8 mouse cellular contexts compared by ENCODE assay signal in genomic region chr9:89973856-89974255, GRCm38 (mm10).
DNase-seq lines count a peak whose midpoint lies in the region; ATAC-seq lines count a peak whose summit lies in the region.
"Had no signal": no experiment of that assay in that cellular context is flagged by ENCODE, and none has a peak within 500 bp of the region (broad histone marks: within the 10 kb centered on the region; RNA-seq: fewer than 3 reads in every experiment).

No protein-coding gene starts in this region.

- no peaks in the 10 kb centered on the region for H3K36me3 ChIP-seq in kidney, embryonic 15.5 days
- no peaks in the 10 kb centered on the region for H3K36me3 ChIP-seq in hindbrain, embryonic 16.5 days (ENCODE audit: control insufficient read depth, insufficient read depth, low read length)
- H3K36me3 ChIP-seq: embryonic facial prominence, embryonic 12.5 days had no signal

- H3K4me2 ChIP-seq in kidney, embryonic 15.5 days, result no peak overlapping the region
- no peak overlapping the region for H3K4me2 ChIP-seq in hindbrain, embryonic 16.5 days (ENCODE audit: low read length)
- H3K4me2 ChIP-seq: embryonic facial prominence, embryonic 12.5 days had no signal

- H3K27ac ChIP-seq in kidney, embryonic 15.5 days, result no peak overlapping the region
- H3K27ac ChIP-seq in hindbrain, embryonic 16.5 days (ENCODE audit: low read depth, low read length), result peak overlapping the region; percentile 21; the same call in 1 of the 2 replicates
- H3K27ac ChIP-seq: embryonic facial prominence, embryonic 12.5 days had no signal

- 26% methylated on average over 5 of the region's 5 CpGs for WGBS in kidney, embryonic 15.5 days
- 32% methylated on average over 5 of the region's 5 CpGs for WGBS in hindbrain, embryonic 16.5 days

- no peak for ATAC-seq in kidney, embryonic 15.5 days (replicated peaks; ENCODE audit: low FRiP score)
- ATAC-seq in hindbrain, embryonic 16.5 days, result peak; percentile 44

- no peak overlapping the region for H3K9ac ChIP-seq in kidney, embryonic 15.5 days
- H3K9ac ChIP-seq in hindbrain, embryonic 16.5 days (ENCODE audit: low read depth, low read length), result no peak overlapping the region
- H3K9ac ChIP-seq: embryonic facial prominence, embryonic 12.5 days had no signal

- no peak overlapping the region for H3K4me3 ChIP-seq in kidney, embryonic 15.5 days (replicated peaks)
- H3K4me3 ChIP-seq in hindbrain, embryonic 16.5 days (ENCODE audit: low read length), result no peak overlapping the region
- H3K4me3 ChIP-seq: embryonic facial prominence, embryonic 12.5 days had no signal

- no peaks in the 10 kb centered on the region for H3K9me3 ChIP-seq in kidney, embryonic 15.5 days (replicated peaks)
- no peaks in the 10 kb centered on the region for H3K9me3 ChIP-seq in hindbrain, embryonic 16.5 days (ENCODE audit: control insufficient read depth, low read length)
- H3K9me3 ChIP-seq: embryonic facial prominence, embryonic 12.5 days had no signal

- no peaks in the 10 kb centered on the region for H3K27me3 ChIP-seq in kidney, embryonic 15.5 days
- no peaks in the 10 kb centered on the region for H3K27me3 ChIP-seq in hindbrain, embryonic 16.5 days (replicated peaks; ENCODE audit: control insufficient read depth, insufficient read depth, low read length)
- H3K27me3 ChIP-seq: embryonic facial prominence, embryonic 12.5 days had no signal

- DNase-seq in kidney, postnatal 14 days, result peak; percentile 38
- DNase-seq in B cell, adult 2 months, result peak; percentile 15 to 18
- peak; percentile 76 for DNase-seq in Muller cell, postnatal 12 days (ENCODE audit: inconsistent ontology term)
- DNase-seq in right cerebral cortex, postnatal 36 days (ENCODE audit: low spot score in 2 of 2), result no peak
- DNase-seq in thymus, postnatal 36 days, result no peak

- H3K4me1 ChIP-seq in kidney, embryonic 15.5 days, result no peaks in the 10 kb centered on the region
- no peaks in the 10 kb centered on the region; the same call in 1 of the 2 replicates for H3K4me1 ChIP-seq in hindbrain, embryonic 16.5 days (ENCODE audit: control insufficient read depth, insufficient read depth, low read depth, low read length)
- H3K4me1 ChIP-seq: embryonic facial prominence, embryonic 12.5 days had no signal

Comparison
In these comparisons a context has a peak if more than half of its experiments do, and no peak if none do; other contexts are left out.
1. DNase-seq: peak in kidney, postnatal 14 days (single experiment), B cell, adult 2 months (2 of 2) and Muller cell, postnatal 12 days (single experiment); none in right cerebral cortex, postnatal 36 days (0 of 2) and thymus, postnatal 36 days (0 of 2).